Mouse (Mus musculus) cerebellum, postnatal 25 days (tissue): ENCODE measurements at regions not wholly inside any gene's neighbourhood (a gene's known extent, or its start where the extent isn't known, plus 50 kb on each side); places are given as distances from the start of the nearest gene placed in this dataset.

Experiments
- DNase-seq, 2 experiments: peaks; one replicate each; pipeline ENCODE4 v3.0.0; 2021; ENCODE audit warnings: mixed read lengths in 2 of 2

GRCm38 (mm10) chr15:7574811-7575210 lies 176.6 kb upstream of the Egflam start:
- no peak for DNase-seq

- no peak for DNase-seq
Observed at GRCm38 (mm10) chr15:7578439-7578838, 180.2 kb upstream of the Egflam start.

- no peak for DNase-seq
Observed at GRCm38 (mm10) chr15:7587210-7587609, 189.0 kb upstream of the Egflam start.

- DNase-seq = no peak
Observed at GRCm38 (mm10) chr15:7591486-7591885, 193.3 kb upstream of the Egflam start.

- DNase-seq = no peak
Observed at GRCm38 (mm10) chr15:7597335-7597734, 199.1 kb upstream of the Egflam start.

GRCm38 (mm10) chr15:7597805-7598204 lies 199.6 kb upstream of the Egflam start:
- DNase-seq = no peak

- no peak for DNase-seq
Observed at GRCm38 (mm10) chr15:7601540-7601939, 203.3 kb upstream of the Egflam start.

GRCm38 (mm10) chr15:7604847-7605246 lies 205.8 kb upstream of the Gdnf start:
- DNase-seq = no peak

GRCm38 (mm10) chr15:7617954-7618353 lies 192.7 kb upstream of the Gdnf start:
- DNase-seq = no peak

GRCm38 (mm10) chr15:7623026-7623425 lies 187.6 kb upstream of the Gdnf start:
- no peak for DNase-seq

- no peak for DNase-seq
Observed at GRCm38 (mm10) chr15:7624689-7625472, 185.8 kb upstream of the Gdnf start.

- no peak for DNase-seq
Observed at GRCm38 (mm10) chr15:7629826-7630225, 180.8 kb upstream of the Gdnf start.

- no peak for DNase-seq
Observed at GRCm38 (mm10) chr15:7635234-7635633, 175.4 kb upstream of the Gdnf start.

- DNase-seq = no peak
Observed at GRCm38 (mm10) chr15:7639444-7639843, 171.2 kb upstream of the Gdnf start.

- DNase-seq = no peak
Observed at GRCm38 (mm10) chr15:7642075-7642474, 168.6 kb upstream of the Gdnf start.

GRCm38 (mm10) chr15:7650705-7651104 lies 159.9 kb upstream of the Gdnf start:
- no peak for DNase-seq

- DNase-seq = no peak
Observed at GRCm38 (mm10) chr15:7663888-7664287, 146.8 kb upstream of the Gdnf start.

- DNase-seq = no peak
Observed at GRCm38 (mm10) chr15:7669631-7670030, 141.0 kb upstream of the Gdnf start.

- DNase-seq = no peak
Observed at GRCm38 (mm10) chr15:7676970-7677369, 133.7 kb upstream of the Gdnf start.

- DNase-seq = no peak
Observed at GRCm38 (mm10) chr15:7678711-7679110, 131.9 kb upstream of the Gdnf start.

GRCm38 (mm10) chr15:7681011-7681410 lies 129.6 kb upstream of the Gdnf start:
- DNase-seq = no peak

GRCm38 (mm10) chr15:7683235-7683974 lies 127.2 kb upstream of the Gdnf start:
- no peak for DNase-seq

- DNase-seq = no peak
Observed at GRCm38 (mm10) chr15:7691251-7691650, 119.4 kb upstream of the Gdnf start.

GRCm38 (mm10) chr15:7692096-7692495 lies 118.5 kb upstream of the Gdnf start:
- DNase-seq = no peak
